Comparison of ENCODE assay signal across 1 mouse cellular context in genomic region chr7:99858813-99859585, GRCm38 (mm10).
TF ChIP-seq lines count a peak whose summit lies in the region.

TSS of gene Xrra1 (plus strand) at chr7:99859116.

TF ChIP-seq in CH12.LX, 34 proteins besides CTCF, POLR2A, EP300 and RAD21 (continued from another document):
- TF ChIP-seq PAX5 (IDR thresholded peaks at IDR 0.05; ENCODE audit: low read length) (no peak), HCFC1 (IDR thresholded peaks at IDR 0.05; ENCODE audit: low read depth, low read length) (peak; percentile 99), ETS1 (conservative IDR thresholded peaks at IDR 0.05; ENCODE audit: low read depth, low read length) (no peak), UBTF (IDR thresholded peaks at IDR 0.05; ENCODE audit: low read depth, low read length) (no peak), KAT2A (IDR thresholded peaks at IDR 0.05; ENCODE audit: insufficient replicate concordance, low read length) (peak; percentile 97; the same call in 1 of the 2 replicates), GABPA (IDR thresholded peaks at IDR 0.05; ENCODE audit: insufficient replicate concordance, low read depth, low read length) (peak; percentile 60; the same call in 1 of the 2 replicates), JUN (IDR thresholded peaks at IDR 0.05; ENCODE audit: insufficient read depth, low read depth, low read length) (no peak), NRF1 (IDR thresholded peaks at IDR 0.05; ENCODE audit: low read depth, low read length) (peak; percentile 64), USF2 (conservative IDR thresholded peaks at IDR 0.05; ENCODE audit: low read depth, low read length) (peak; percentile 94), USF1 (IDR thresholded peaks at IDR 0.05; ENCODE audit: low read depth, low read length) (peak; percentile 98)
